Mouse (Mus musculus): ENCODE results near the gene Lamb1. TPM values are rescaled to one million over a fixed set of nuclear protein-coding genes. Genes with fewer than 3 reads are reported as not detected.

The Lamb1 gene
- total RNA-seq, 2 experiments from 2014 or later = 102 to 120 TPM

GRCm38 (mm10) chr12:31248165-31248564 lies 16.9 kb upstream of the Lamb1 start:
- DNase-seq = no peak
- intact Hi-C loops (cut with DNase I; ENCODE audit: low total_unique reads) = no loop called here

DNA sequence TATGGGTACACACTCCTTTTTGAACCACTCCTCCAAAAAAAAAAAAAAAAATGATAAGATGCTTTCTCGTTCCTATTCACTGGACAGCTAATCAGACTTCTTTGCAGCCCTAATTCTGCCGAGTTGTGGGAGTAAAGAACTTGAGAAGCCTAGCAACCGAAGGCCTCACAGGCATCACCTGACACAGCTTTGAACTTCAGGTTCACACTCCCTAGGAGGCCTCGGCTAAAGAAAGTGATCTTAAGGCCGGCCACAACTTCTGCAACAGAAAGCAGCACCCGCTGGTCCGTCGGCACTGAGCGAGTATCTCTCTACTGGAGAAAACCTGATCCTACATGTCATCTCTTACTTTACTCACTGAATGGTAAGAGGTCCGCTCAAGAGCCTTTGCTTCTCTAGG lies 16.4 kb upstream of the Lamb1 start:
- intact Hi-C loops (cut with DNase I; ENCODE audit: low total_unique reads) = no loop called here

GRCm38 (mm10) chr12:31252259-31252658 lies 12.8 kb upstream of the Lamb1 start:
- intact Hi-C loops (cut with DNase I; ENCODE audit: low total_unique reads) = no loop called here

More for the DNA sequence above, 16.4 kb upstream of the Lamb1 start:
- no peak for DNase-seq

DNA sequence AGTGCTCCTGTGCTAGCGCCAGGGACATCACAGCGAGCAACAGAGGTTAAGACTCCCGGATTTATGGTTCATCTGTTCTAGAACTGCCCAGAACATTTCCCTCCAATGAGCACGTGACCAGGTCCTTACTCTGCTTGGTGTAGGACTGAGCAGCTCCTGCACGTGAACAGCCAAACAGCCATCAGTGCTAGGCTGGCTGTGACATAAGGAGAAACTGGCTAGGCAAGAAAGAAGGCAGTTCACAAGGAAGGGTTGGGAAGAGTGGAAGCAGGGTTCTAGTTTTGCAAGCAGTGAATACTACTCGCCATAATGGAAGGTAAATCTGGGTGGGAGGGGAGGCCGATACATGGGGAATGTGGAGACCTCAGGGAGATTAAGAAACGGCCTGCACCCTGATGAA lies 10.1 kb upstream of the Lamb1 start:
- intact Hi-C loops (cut with DNase I; ENCODE audit: low total_unique reads) = no loop called here
- no peak for DNase-seq

More at GRCm38 (mm10) chr12:31252259-31252658, 12.8 kb upstream of the Lamb1 start:
- no peak for DNase-seq

- intact Hi-C loops (cut with DNase I; ENCODE audit: low total_unique reads) = no loop called here
- no peak for DNase-seq
Observed at GRCm38 (mm10) chr12:31256121-31256903, 8.7 kb upstream of the Lamb1 start.

DNA sequence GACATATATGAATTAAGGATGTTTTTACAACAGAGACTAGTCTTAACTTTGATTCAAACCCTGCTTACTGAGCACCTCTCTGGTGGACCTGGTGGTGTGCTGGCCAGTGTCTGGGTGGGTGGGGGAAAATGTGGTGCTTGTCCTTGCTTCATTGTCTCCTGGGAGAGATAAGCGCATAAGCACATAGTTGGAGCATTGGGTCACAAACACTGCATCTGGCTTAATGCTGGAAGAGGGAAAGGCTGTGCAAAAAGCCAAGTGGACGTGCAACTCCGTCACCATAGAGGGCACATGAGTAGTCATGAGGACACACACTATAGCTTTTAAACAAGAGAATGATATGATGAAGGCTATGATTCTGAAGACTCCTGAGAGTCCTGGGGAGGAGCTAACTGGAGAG lies 3.2 kb upstream of the Lamb1 start:
- intact Hi-C loops (cut with DNase I; ENCODE audit: low total_unique reads) = loop anchor here (10.0 kb wide), 1 partner anchor 77 kb away; no protein-coding TSS in a partner anchor

DNA sequence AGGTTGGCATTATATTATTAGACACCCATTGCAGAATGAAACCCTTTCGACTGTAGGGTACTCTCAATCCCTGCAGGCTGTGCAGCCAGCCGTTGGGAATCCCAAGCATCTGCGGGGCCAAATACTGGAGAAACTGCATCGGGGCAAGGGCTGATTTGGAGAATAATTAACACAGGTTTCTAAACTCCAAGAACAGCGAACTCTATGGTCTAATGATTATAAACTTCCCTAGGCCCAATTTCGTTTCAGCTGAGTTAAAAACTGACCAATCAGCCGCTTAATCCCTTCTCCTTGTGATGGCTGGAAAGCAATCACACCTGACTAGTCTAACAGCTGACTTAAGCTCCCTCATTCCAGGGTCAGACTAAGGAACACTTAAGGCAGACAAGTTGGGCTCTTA lies 1.1 kb upstream of the Lamb1 start:
- no peak for DNase-seq
- intact Hi-C loops (cut with DNase I; ENCODE audit: low total_unique reads) = loop anchor here (10.0 kb wide), 1 partner anchor 79 kb away; no protein-coding TSS in a partner anchor

More for the DNA sequence above, 3.2 kb upstream of the Lamb1 start:
- no peak for DNase-seq

DNA sequence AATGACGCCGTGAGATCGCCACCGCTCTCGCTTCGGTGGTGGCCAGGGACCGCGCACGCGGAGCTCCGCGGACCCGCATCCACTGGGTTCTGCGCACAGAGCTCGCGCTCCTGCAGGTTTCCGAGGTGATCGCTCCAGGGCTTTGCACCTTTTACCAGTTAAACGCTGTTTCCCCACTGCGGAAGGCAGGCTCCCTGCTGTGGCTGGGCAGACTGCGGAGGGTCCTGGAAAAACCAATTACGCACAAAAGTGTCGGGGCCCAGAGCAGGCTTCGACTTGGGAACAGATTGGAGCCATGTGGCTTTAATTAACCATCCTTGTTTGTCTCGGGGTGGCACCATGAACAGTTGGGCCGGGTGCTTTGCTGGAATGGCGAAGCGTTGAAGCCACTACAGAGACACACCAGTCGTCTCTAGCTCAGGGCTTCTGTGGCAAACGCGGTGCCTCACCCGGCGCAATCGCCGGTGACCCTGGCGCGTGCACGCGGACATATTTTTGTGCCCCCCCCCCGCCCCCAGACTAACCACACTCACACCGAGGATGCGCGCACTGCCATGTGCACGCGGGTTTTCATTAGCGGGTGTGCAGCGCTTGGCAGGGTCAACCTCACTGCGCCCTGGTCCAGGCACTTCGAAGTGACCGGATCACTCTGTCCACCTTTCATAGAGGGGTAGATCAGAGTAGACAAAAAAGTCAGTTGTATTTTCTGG lies 843 bp downstream of the Lamb1 start:
- intact Hi-C loops (cut with DNase I; ENCODE audit: low total_unique reads) = loop anchor here (10.0 kb wide), 1 partner anchor 81 kb away; no protein-coding TSS in a partner anchor
- DNase-seq = no peak

DNA sequence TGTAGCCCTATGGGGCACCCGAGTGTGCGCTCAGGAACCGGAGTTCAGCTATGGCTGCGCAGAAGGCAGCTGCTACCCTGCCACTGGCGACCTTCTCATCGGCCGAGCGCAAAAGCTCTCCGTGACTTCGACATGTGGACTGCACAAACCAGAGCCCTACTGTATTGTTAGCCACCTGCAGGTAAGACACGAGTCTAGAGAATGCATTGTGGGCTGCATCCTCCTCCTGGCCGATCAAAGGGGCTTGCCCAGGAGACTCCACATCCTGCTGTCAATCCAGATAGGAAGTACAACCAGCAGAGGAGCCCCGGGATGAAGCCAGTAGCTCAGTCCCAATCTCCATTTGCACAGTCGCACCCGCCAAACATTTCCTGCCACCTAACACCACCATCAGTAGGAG lies 1.7 kb downstream of the Lamb1 start:
- intact Hi-C loops (cut with DNase I; ENCODE audit: low total_unique reads) = loop anchor here (10.0 kb wide), 1 partner anchor 82 kb away; no protein-coding TSS in a partner anchor
- DNase-seq = no peak

GRCm38 (mm10) chr12:31267363-31267762 lies 2.3 kb downstream of the Lamb1 start:
- intact Hi-C loops (cut with DNase I; ENCODE audit: low total_unique reads) = loop anchor here (10.0 kb wide), 1 partner anchor 83 kb away; no protein-coding TSS in a partner anchor
- DNase-seq = no peak

- intact Hi-C loops (cut with DNase I; ENCODE audit: low total_unique reads) = loop anchor here (10.0 kb wide), 1 partner anchor 84 kb away; no protein-coding TSS in a partner anchor
- DNase-seq = no peak
Observed at GRCm38 (mm10) chr12:31268315-31268714, 3.3 kb downstream of the Lamb1 start.

GRCm38 (mm10) chr12:31269020-31269597 lies 4.1 kb downstream of the Lamb1 start:
- intact Hi-C loops (cut with DNase I; ENCODE audit: low total_unique reads) = loop anchor here (10.0 kb wide), 1 partner anchor 84 kb away; no protein-coding TSS in a partner anchor
- DNase-seq = no peak

DNA sequence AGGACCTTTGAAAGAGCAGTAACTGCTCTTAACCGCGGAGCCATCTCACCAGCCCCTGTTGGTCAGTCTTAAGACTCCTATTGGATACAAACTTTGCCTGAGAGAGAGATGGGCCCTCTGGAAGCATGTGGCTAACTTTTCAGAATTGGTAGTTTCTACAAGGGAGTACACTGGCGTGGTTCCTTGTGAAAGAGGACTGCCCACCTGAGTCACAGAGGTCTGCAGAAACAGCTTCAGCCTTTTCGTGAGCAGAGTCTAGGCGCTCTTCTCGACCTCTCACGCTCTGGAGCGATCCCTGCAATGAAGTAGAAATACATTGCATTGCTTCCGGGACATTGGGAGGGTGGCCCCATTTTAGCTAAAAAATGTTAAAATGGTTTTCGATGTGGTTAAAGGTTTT lies 5.3 kb downstream of the Lamb1 start:
- intact Hi-C loops (cut with DNase I; ENCODE audit: low total_unique reads) = no loop called here
- no peak for DNase-seq

DNA sequence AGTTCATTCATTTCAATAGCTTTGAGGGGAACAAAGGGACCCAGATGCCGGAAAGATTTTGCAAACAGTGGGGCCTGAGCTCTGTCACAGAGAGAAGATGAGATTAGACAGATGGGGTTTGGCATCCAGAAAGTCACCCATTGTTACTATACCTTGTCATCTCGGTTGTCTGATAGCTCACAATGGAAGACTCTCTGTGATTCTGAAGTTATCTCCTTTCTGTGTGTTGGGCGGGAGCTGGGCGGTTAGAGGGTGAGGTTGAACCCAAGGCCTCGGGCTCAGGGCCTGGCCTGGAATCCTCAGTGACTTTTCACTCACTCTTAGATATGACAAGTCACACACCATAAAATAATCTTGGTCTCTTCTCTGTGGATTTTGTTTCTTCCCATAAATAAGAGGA lies 5.7 kb downstream of the Lamb1 start:
- DNase-seq = no peak
- intact Hi-C loops (cut with DNase I; ENCODE audit: low total_unique reads) = no loop called here

GRCm38 (mm10) chr12:31271361-31272011 lies 6.5 kb downstream of the Lamb1 start:
- intact Hi-C loops (cut with DNase I; ENCODE audit: low total_unique reads) = no loop called here
- no peak for DNase-seq

DNA sequence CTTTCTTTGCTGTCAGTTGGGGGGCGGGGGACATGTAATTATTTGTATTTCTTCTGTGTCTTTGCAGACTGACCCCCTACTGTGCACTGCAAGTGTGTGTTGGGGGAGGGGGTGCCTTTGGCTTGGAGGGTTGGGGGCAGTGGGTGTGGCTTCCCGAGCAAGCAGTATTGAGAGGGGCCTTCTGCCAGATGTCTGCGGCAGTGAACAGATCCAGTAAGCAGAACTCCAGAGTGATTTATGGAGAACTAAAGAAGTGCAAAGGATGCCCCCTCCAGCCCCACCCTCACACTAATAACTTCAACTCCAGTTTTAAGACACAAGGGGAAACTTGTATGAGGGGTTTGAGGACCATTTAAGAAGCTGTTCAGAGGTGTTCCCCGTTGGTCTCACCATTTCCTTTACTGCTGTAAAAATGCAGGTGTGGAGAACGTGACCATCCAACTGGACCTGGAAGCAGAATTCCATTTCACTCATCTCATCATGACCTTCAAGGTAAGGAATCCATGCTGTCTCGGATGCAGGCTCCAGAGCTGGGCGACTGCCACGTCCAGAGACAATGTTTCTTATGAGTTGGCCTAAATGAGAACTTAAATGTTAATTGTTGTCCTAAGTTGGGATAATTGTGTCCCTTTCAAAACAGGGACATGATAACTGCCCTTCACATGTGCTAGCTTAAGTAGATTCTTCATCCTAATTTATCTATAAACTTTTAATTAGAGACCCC lies 7.1 kb downstream of the Lamb1 start:
- intact Hi-C loops (cut with DNase I; ENCODE audit: low total_unique reads) = no loop called here
- DNase-seq = no peak

- no peak for DNase-seq
- intact Hi-C loops (cut with DNase I; ENCODE audit: low total_unique reads) = no loop called here
Observed at GRCm38 (mm10) chr12:31272846-31273245, 7.8 kb downstream of the Lamb1 start.

GRCm38 (mm10) chr12:31273646-31274045 lies 8.6 kb downstream of the Lamb1 start:
- DNase-seq = no peak
- intact Hi-C loops (cut with DNase I; ENCODE audit: low total_unique reads) = no loop called here

GRCm38 (mm10) chr12:31275411-31275810 lies 10.4 kb downstream of the Lamb1 start:
- no peak for DNase-seq
- intact Hi-C loops (cut with DNase I; ENCODE audit: low total_unique reads) = no loop called here

Data from gastrocnemius, postnatal 14 days (tissue).